Mouse (Mus musculus) embryonic facial prominence, embryonic 11.5 days (tissue): Measurements from ENCODE around the gene Vmn2r49. TPM values are rescaled to one million over a fixed set of nuclear protein-coding genes. Genes with fewer than 3 reads are reported as not detected.
"Not testable (repeated sequence)": the region's sequence is repeated elsewhere in the genome, so short reads cannot be mapped to it uniquely, and the experiment has no call there.

ENCODE experiments used
- ATAC-seq: fragments of 200-750 bp; cut with Nextera tagmentation; replicated peaks from 2 replicates; pipeline ENCODE4 v1.8.0; 2017; ENCODE audit warnings: low read depth; ENCODE audit not compliant: insufficient number of reproducible peaks, low FRiP score, low TSS enrichment
- DNase-seq: peaks from one replicate; pipeline ENCODE4 v3.0.0-alpha.2; 2015; ENCODE audit warnings: low spot score
- H3K27ac ChIP-seq: fragments of 300-500 bp; sonication (generic); replicated peaks from 2 replicates; pipeline ENCODE4 v1.5.1; 2014; ENCODE audit warnings: mild to moderate bottlenecking, low read depth, low read length, control low read depth
- H3K27me3 ChIP-seq: fragments of 300-500 bp; sonication (generic); 2 replicates; pipeline ENCODE4 v1.6.1; 2014; ENCODE audit warnings: mild to moderate bottlenecking, low read length, moderate library complexity, mixed read lengths; ENCODE audit not compliant: control insufficient read depth, insufficient read depth
- H3K36me3 ChIP-seq: fragments of 300-500 bp; sonication (generic); replicated peaks from 2 replicates; pipeline ENCODE4 v1.6.1; 2014; ENCODE audit warnings: low read depth, mild to moderate bottlenecking, low read length, moderate library complexity, mixed read lengths; ENCODE audit not compliant: control insufficient read depth, insufficient read depth
- H3K4me1 ChIP-seq: fragments of 300-500 bp; sonication (generic); 2 replicates; pipeline ENCODE4 v1.6.1; 2014; ENCODE audit warnings: low read length, mixed read lengths; ENCODE audit not compliant: control insufficient read depth, insufficient read depth
- H3K4me2 ChIP-seq: fragments of 300-500 bp; sonication (generic); 2 replicates; pipeline ENCODE4 v1.6.1; 2014; ENCODE audit warnings: low read depth, mild to moderate bottlenecking, control low read depth, low read length, moderate library complexity
- H3K4me3 ChIP-seq: fragments of 300-500 bp; sonication (generic); 2 replicates; pipeline ENCODE4 v1.5.1; 2014; ENCODE audit warnings: low read depth, low read length, control low read depth
- H3K9ac ChIP-seq: fragments of 300-500 bp; sonication (generic); replicated peaks from 2 replicates; pipeline ENCODE4 v1.6.1; 2014; ENCODE audit warnings: mild to moderate bottlenecking, control low read depth, low read length
- H3K9me3 ChIP-seq: fragments of 300-500 bp; sonication (generic); replicated peaks from 2 replicates; pipeline ENCODE4 v1.6.1; 2016; ENCODE audit warnings: mild to moderate bottlenecking, low read length, inconsistent platforms, mixed read lengths; ENCODE audit not compliant: control insufficient read depth
- WGBS: fragments of 180-500 bp; shearing (Covaris S2); extraction: QIAGEN DNeasy Blood & Tissue Kit; methylation state at CpG from one replicate; pipeline ENCODE4 v1.1.7; 2014; 5-methylcytosine and 5-hydroxymethylcytosine counted together
- polyA plus RNA-seq: library from polyadenylated mRNA; unstranded; fragments of >200 nt; fragmentation: Nextera tagmentation; extraction: Ambion mirVana; gene quantifications from 2 replicates; pipeline ENCODE4 v1.2.1, GENCODE M21; 2014

The Vmn2r49 gene
- not detected in 2 replicates for polyA plus RNA-seq

- H3K27me3 ChIP-seq, H3K9me3 ChIP-seq, H3K36me3 ChIP-seq, H3K4me2 ChIP-seq, H3K27ac ChIP-seq, H3K4me3 ChIP-seq, DNase-seq, ATAC-seq, H3K4me1 ChIP-seq, H3K9ac ChIP-seq: not testable (repeated sequence)
- no CpG with 5 or more reads among the region's 2 CpGs for WGBS
Measured at GRCm38 (mm10) chr7:9992157-9992556, at the start of gene Vmn2r49. Vmn2r49 (minus strand) TSS chr7:9992257.

- H3K27ac ChIP-seq, H3K9ac ChIP-seq, ATAC-seq, H3K27me3 ChIP-seq, H3K9me3 ChIP-seq, H3K36me3 ChIP-seq, DNase-seq, H3K4me1 ChIP-seq, H3K4me3 ChIP-seq, H3K4me2 ChIP-seq: not testable (repeated sequence)
- 86% methylated on average over 2 of the region's 2 CpGs for WGBS
Measured at GRCm38 (mm10) chr7:9953485-9953884, 38.6 kb downstream of the Vmn2r49 start, which contains the start of gene Vmn2r48. Vmn2r48 (minus strand) TSS chr7:9953585.

Other genes with a start within 250 kb of the Vmn2r49 start
- gene Vmn2r46, start 221.7 kb downstream of the Vmn2r49 start, polyA plus RNA-seq, result not detected in 2 replicates
- gene Vmn2r47, start 150.9 kb downstream of the Vmn2r49 start, polyA plus RNA-seq, result not detected in 2 replicates
- gene Vmn2r48, start 38.7 kb downstream of the Vmn2r49 start, polyA plus RNA-seq, result not detected in 2 replicates
- gene Vmn2r50, start 61.0 kb upstream of the Vmn2r49 start, polyA plus RNA-seq, result not detected in 2 replicates
- not detected in 2 replicates for gene Vmn2r51, start 113.5 kb upstream of the Vmn2r49 start, polyA plus RNA-seq
- gene Vmn2r52, start 184.3 kb upstream of the Vmn2r49 start, polyA plus RNA-seq, result not detected in 2 replicates